Mouse (Mus musculus) erythroid progenitor cell, adult 5-6 weeks (primary cell): ENCODE data around the gene Lenep. TPM values are rescaled to one million over a fixed set of nuclear protein-coding genes. Genes with fewer than 3 reads are reported as not detected.

Experiments used
- ATAC-seq: replicated peaks from 2 replicates; pipeline ENCODE4 v1.8.0; 2016; ENCODE audit warnings: moderate number of reproducible peaks, mild to moderate bottlenecking, moderate TSS enrichment, inconsistent platforms; ENCODE audit not compliant: poor library complexity, low FRiP score, severe bottlenecking
- total RNA-seq, 2 experiments: library from RNA; stranded (forward) in 1 of 2; stranded (reverse) in 1 of 2; fragments of 150-400 nt in 1 of 2; fragments of 186-747, 209-891 nt in 1 of 2; gene quantifications; 2 replicates each; pipeline versions ENCODE4 v1.2.3 to v1.2.4; 2015 to 2017; ENCODE audit warnings: low replicate concordance in 2 of 2

Gene Lenep
- total RNA-seq, 2 experiments from 2014 or later: not detected

GRCm38 (mm10) chr3:89381233-89381632 lies 21.4 kb downstream of the Lenep start:
- ATAC-seq: no peak

- ATAC-seq: no peak
Measured at GRCm38 (mm10) chr3:89380711-89381110, 21.9 kb downstream of the Lenep start.

GRCm38 (mm10) chr3:89380291-89380690 lies 22.3 kb downstream of the Lenep start:
- no peak for ATAC-seq

GRCm38 (mm10) chr3:89379388-89380131 lies 23.0 kb downstream of the Lenep start:
- no peak for ATAC-seq

GRCm38 (mm10) chr3:89378394-89379067 lies 24.1 kb downstream of the Lenep start:
- peak; percentile 58; the same call in 1 of the 2 replicates for ATAC-seq

GRCm38 (mm10) chr3:89377831-89378230 lies 24.8 kb downstream of the Lenep start:
- ATAC-seq: no peak

GRCm38 (mm10) chr3:89373581-89374231 lies 28.9 kb downstream of the Lenep start:
- ATAC-seq: no peak

- no peak for ATAC-seq
Measured at GRCm38 (mm10) chr3:89367338-89367737, 35.3 kb downstream of the Lenep start.

GRCm38 (mm10) chr3:89365486-89366414 lies 36.8 kb downstream of the Lenep start:
- ATAC-seq: no peak

- no peak for ATAC-seq
Measured at GRCm38 (mm10) chr3:89365153-89365485, 37.5 kb downstream of the Lenep start, which contains the start of gene Dcst1. Dcst1 (minus strand) TSS chr3:89365253.

- no peak for ATAC-seq
Measured at GRCm38 (mm10) chr3:89364631-89365030, 38.0 kb downstream of the Lenep start.

GRCm38 (mm10) chr3:89361675-89362074 lies 40.9 kb downstream of the Lenep start, which contains the start of gene Dcst2:
Dcst2 (plus strand) TSS chr3:89361975.
- ATAC-seq: no peak

GRCm38 (mm10) chr3:89360237-89360636 lies 42.4 kb downstream of the Lenep start:
- no peak for ATAC-seq

- ATAC-seq: no peak
Measured at GRCm38 (mm10) chr3:89359630-89360029, 43.0 kb downstream of the Lenep start.

- ATAC-seq: no peak
Measured at GRCm38 (mm10) chr3:89356029-89356428, 46.6 kb downstream of the Lenep start.

GRCm38 (mm10) chr3:89355512-89355902 lies 47.1 kb downstream of the Lenep start:
- no peak for ATAC-seq

- no peak for ATAC-seq
Measured at GRCm38 (mm10) chr3:89354816-89355511, 47.6 kb downstream of the Lenep start.

- ATAC-seq: no peak
Measured at GRCm38 (mm10) chr3:89351271-89351670, 51.3 kb downstream of the Lenep start.
